Mouse (Mus musculus): ENCODE measurements around the gene Ilf3. TPM values are rescaled to one million over a fixed set of nuclear protein-coding genes. Genes with fewer than 3 reads are reported as not detected.

The Ilf3 gene
- 151 and 157 TPM in 2 replicates for polyA plus RNA-seq (2012; rRNA removed)

GRCm38 (mm10) chr9:21367357-21368111 is at the start of gene Ilf3:
Ilf3 (plus strand) TSS chr9:21367871.
- H3K4me1 ChIP-seq (replicated peaks; ENCODE audit: control insufficient read depth, insufficient read depth, low read length), result peaks cover 14% of the 10 kb centered on the region
- no peaks in the 10 kb centered on the region for H3K27me3 ChIP-seq (ENCODE audit: control insufficient read depth, insufficient read depth, low read length)
- DNase-seq, result peak; percentile 99
- under 1% methylated on average over 66 of the region's 66 CpGs for WGBS
- H3K36me3 ChIP-seq (ENCODE audit: control insufficient read depth, insufficient read depth, low read length), result no peaks in the 10 kb centered on the region
- H3K4me3 ChIP-seq (ENCODE audit: control insufficient read depth, insufficient read depth, low read length), result peak within 1 kb of the TSS; percentile 55
- H3K27ac ChIP-seq (ENCODE audit: control insufficient read depth, insufficient read depth, low read length), result peak within 1 kb of the TSS; percentile 95
- TF ChIP-seq POLR2A (IDR thresholded peaks at IDR 0.05; ENCODE audit: control insufficient read depth, extremely low read depth, insufficient read depth, low read length, poor library complexity) (peak; percentile 50; the same call in 1 of the 2 replicates), CTCF (IDR thresholded peaks at IDR 0.05; ENCODE audit: borderline replicate concordance, control insufficient read depth, extremely low read depth, insufficient read depth, low read length, poor library complexity) (0 out of 2 replicates have a peak, but pooled peaks have one; percentile 6)

GRCm38 (mm10) chr9:21318792-21319191 is 48.9 kb upstream of the Ilf3 start:
- no peaks in the 10 kb centered on the region for H3K36me3 ChIP-seq (ENCODE audit: control insufficient read depth, insufficient read depth, low read length)
- no peaks in the 10 kb centered on the region for H3K27me3 ChIP-seq (ENCODE audit: control insufficient read depth, insufficient read depth, low read length)
- DNase-seq, result no peak
- TF ChIP-seq CTCF (IDR thresholded peaks at IDR 0.05; ENCODE audit: borderline replicate concordance, control insufficient read depth, extremely low read depth, insufficient read depth, low read length, poor library complexity) (no peak), POLR2A (IDR thresholded peaks at IDR 0.05; ENCODE audit: control insufficient read depth, extremely low read depth, insufficient read depth, low read length, poor library complexity) (no peak)
- H3K4me1 ChIP-seq (replicated peaks; ENCODE audit: control insufficient read depth, insufficient read depth, low read length), result peaks cover 42% of the 10 kb centered on the region
- peak overlapping the region; percentile 89 for H3K27ac ChIP-seq (ENCODE audit: control insufficient read depth, insufficient read depth, low read length)
- no peak overlapping the region for H3K4me3 ChIP-seq (ENCODE audit: control insufficient read depth, insufficient read depth, low read length)
- 21% methylated on average over 6 of the region's 6 CpGs for WGBS

GRCm38 (mm10) chr9:21319503-21319902 is 48.2 kb upstream of the Ilf3 start:
- TF ChIP-seq CTCF (IDR thresholded peaks at IDR 0.05; ENCODE audit: borderline replicate concordance, control insufficient read depth, extremely low read depth, insufficient read depth, low read length, poor library complexity) (no peak), POLR2A (IDR thresholded peaks at IDR 0.05; ENCODE audit: control insufficient read depth, extremely low read depth, insufficient read depth, low read length, poor library complexity) (no peak)
- no peaks in the 10 kb centered on the region for H3K36me3 ChIP-seq (ENCODE audit: control insufficient read depth, insufficient read depth, low read length)
- H3K27ac ChIP-seq (ENCODE audit: control insufficient read depth, insufficient read depth, low read length), result peak overlapping the region; percentile 89; the same call in 1 of the 2 replicates
- no peak for DNase-seq
- H3K4me1 ChIP-seq (replicated peaks; ENCODE audit: control insufficient read depth, insufficient read depth, low read length), result peaks cover 47% of the 10 kb centered on the region
- H3K27me3 ChIP-seq (ENCODE audit: control insufficient read depth, insufficient read depth, low read length), result no peaks in the 10 kb centered on the region
- no peak overlapping the region for H3K4me3 ChIP-seq (ENCODE audit: control insufficient read depth, insufficient read depth, low read length)
- WGBS, result 92% methylated on average over 4 of the region's 4 CpGs

GRCm38 (mm10) chr9:21320280-21320618 is 47.4 kb upstream of the Ilf3 start:
- Histone ChIP-seq H3K4me3 (ENCODE audit: control insufficient read depth, insufficient read depth, low read length) (peak overlapping the region; percentile 75), H3K27ac (ENCODE audit: control insufficient read depth, insufficient read depth, low read length) (no peak overlapping the region), H3K4me1 (replicated peaks; ENCODE audit: control insufficient read depth, insufficient read depth, low read length) (peaks cover 50% of the 10 kb centered on the region), H3K36me3 (ENCODE audit: control insufficient read depth, insufficient read depth, low read length) (no peaks in the 10 kb centered on the region), H3K27me3 (ENCODE audit: control insufficient read depth, insufficient read depth, low read length) (no peaks in the 10 kb centered on the region)
- 12% methylated on average over 4 of the region's 4 CpGs for WGBS
- TF ChIP-seq CTCF (IDR thresholded peaks at IDR 0.05; ENCODE audit: borderline replicate concordance, control insufficient read depth, extremely low read depth, insufficient read depth, low read length, poor library complexity) (no peak), POLR2A (IDR thresholded peaks at IDR 0.05; ENCODE audit: control insufficient read depth, extremely low read depth, insufficient read depth, low read length, poor library complexity) (no peak)
- DNase-seq, result no peak

GRCm38 (mm10) chr9:21320619-21321512 is 46.8 kb upstream of the Ilf3 start, which contains the start of gene Slc44a2:
Slc44a2 (plus strand) TSS chr9:21320698.
- WGBS, result under 1% methylated on average over 52 of the region's 52 CpGs
- Histone ChIP-seq H3K27ac (ENCODE audit: control insufficient read depth, insufficient read depth, low read length) (peak within 1 kb of the TSS; percentile 97), H3K4me1 (replicated peaks; ENCODE audit: control insufficient read depth, insufficient read depth, low read length) (peaks cover 46% of the 10 kb centered on the region), H3K27me3 (ENCODE audit: control insufficient read depth, insufficient read depth, low read length) (no peaks in the 10 kb centered on the region), H3K4me3 (ENCODE audit: control insufficient read depth, insufficient read depth, low read length) (peak within 1 kb of the TSS; percentile 75), H3K36me3 (ENCODE audit: control insufficient read depth, insufficient read depth, low read length) (no peaks in the 10 kb centered on the region)
- DNase-seq, result peak; percentile 92
- peak; percentile 52; the same call in 1 of the 2 replicates for TF ChIP-seq CTCF (IDR thresholded peaks at IDR 0.05; ENCODE audit: borderline replicate concordance, control insufficient read depth, extremely low read depth, insufficient read depth, low read length, poor library complexity)
- TF ChIP-seq POLR2A (IDR thresholded peaks at IDR 0.05; ENCODE audit: control insufficient read depth, extremely low read depth, insufficient read depth, low read length, poor library complexity), result peak; percentile 95

GRCm38 (mm10) chr9:21321513-21321835 is 46.2 kb upstream of the Ilf3 start:
- DNase-seq, result peak; percentile 80
- Histone ChIP-seq H3K4me1 (replicated peaks; ENCODE audit: control insufficient read depth, insufficient read depth, low read length) (peaks cover 48% of the 10 kb centered on the region), H3K36me3 (ENCODE audit: control insufficient read depth, insufficient read depth, low read length) (no peaks in the 10 kb centered on the region), H3K4me3 (ENCODE audit: control insufficient read depth, insufficient read depth, low read length) (peak overlapping the region; percentile 75), H3K27me3 (ENCODE audit: control insufficient read depth, insufficient read depth, low read length) (no peaks in the 10 kb centered on the region), H3K27ac (ENCODE audit: control insufficient read depth, insufficient read depth, low read length) (peak overlapping the region; percentile 97)
- under 1% methylated on average over 6 of the region's 6 CpGs for WGBS
- TF ChIP-seq POLR2A (IDR thresholded peaks at IDR 0.05; ENCODE audit: control insufficient read depth, extremely low read depth, insufficient read depth, low read length, poor library complexity) (0 out of 2 replicates have a peak, but pooled peaks have one; percentile 24), CTCF (IDR thresholded peaks at IDR 0.05; ENCODE audit: borderline replicate concordance, control insufficient read depth, extremely low read depth, insufficient read depth, low read length, poor library complexity) (no peak)

All from thymus, adult 2 months (tissue).